Mouse (Mus musculus): Measurements from ENCODE around the gene Acot1. TPM values are rescaled to one million over a fixed set of nuclear protein-coding genes. Genes with fewer than 3 reads are reported as not detected.

Acot1 gene
- polyA plus RNA-seq, 1 experiment, result 2.7 TPM

DNA sequence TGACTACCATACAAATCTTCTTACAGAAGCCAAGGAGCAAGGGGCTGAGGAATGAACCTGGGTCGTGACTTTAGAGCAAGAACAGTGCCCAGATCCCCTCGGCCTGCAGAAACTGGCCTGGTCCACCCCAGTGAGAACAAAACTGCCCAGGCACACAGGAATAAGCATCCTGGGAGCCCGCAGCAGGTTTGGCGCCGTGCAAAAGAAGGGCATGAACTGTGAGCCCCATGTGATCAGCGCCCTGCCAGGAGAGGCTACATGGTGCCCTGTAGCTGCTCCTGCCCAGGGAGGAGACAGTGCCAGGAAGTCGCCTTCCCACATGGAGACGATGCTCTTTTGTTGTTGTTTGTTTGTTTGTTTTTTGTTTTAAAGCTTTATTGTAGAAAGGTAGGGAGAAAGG, 55.3 kb downstream of the Acot1 start:
- Histone ChIP-seq H3K27me3 (ENCODE audit: control insufficient read depth, insufficient read depth, low read length) (no peaks in the 10 kb centered on the region), H3K27ac (ENCODE audit: insufficient read depth, low read depth, low read length) (no peak overlapping the region), H3K36me3 (ENCODE audit: control insufficient read depth, insufficient read depth, low read length) (no peaks in the 10 kb centered on the region), H3K4me3 (ENCODE audit: low read depth, low read length) (no peak overlapping the region), H3K4me1 (ENCODE audit: control insufficient read depth, insufficient read depth, insufficient read length, low read length) (no peaks in the 10 kb centered on the region)
- 76% methylated on average over 8 of the region's 8 CpGs for WGBS
- no peak for TF ChIP-seq POLR2A (IDR thresholded peaks at IDR 0.05; ENCODE audit: low read depth, low read length)
- no peak for TF ChIP-seq CTCF (IDR thresholded peaks at IDR 0.05; ENCODE audit: extremely low read depth, insufficient read length, insufficient replicate concordance, low read depth, low read length)

- 87% methylated on average over 4 of the region's 4 CpGs for WGBS
- Histone ChIP-seq H3K4me3 (ENCODE audit: low read depth, low read length) (no peak overlapping the region), H3K4me1 (ENCODE audit: control insufficient read depth, insufficient read depth, insufficient read length, low read length) (no peaks in the 10 kb centered on the region), H3K36me3 (ENCODE audit: control insufficient read depth, insufficient read depth, low read length) (no peaks in the 10 kb centered on the region), H3K27ac (ENCODE audit: insufficient read depth, low read depth, low read length) (no peak overlapping the region), H3K27me3 (ENCODE audit: control insufficient read depth, insufficient read depth, low read length) (no peaks in the 10 kb centered on the region)
- no peak for TF ChIP-seq CTCF (IDR thresholded peaks at IDR 0.05; ENCODE audit: extremely low read depth, insufficient read length, insufficient replicate concordance, low read depth, low read length)
- no peak for TF ChIP-seq POLR2A (IDR thresholded peaks at IDR 0.05; ENCODE audit: low read depth, low read length)
Observed at GRCm38 (mm10) chr12:84067752-84068151, 58.5 kb downstream of the Acot1 start.

Other genes with a start within 250 kb of the Acot1 start
- 6.7 and 11.7 TPM in 2 replicates for gene Papln, start 245.9 kb upstream of the Acot1 start, polyA plus RNA-seq (2012; rRNA removed)
- 57.1 and 141 TPM in 2 replicates for gene Numb, start 87.6 kb upstream of the Acot1 start, polyA plus RNA-seq (2012; rRNA removed)
- gene Riox1, start 58.9 kb upstream of the Acot1 start, polyA plus RNA-seq (2012; rRNA removed), result 11.5 and 17.7 TPM in 2 replicates
- not detected in 2 replicates for gene Heatr4, start 24.6 kb upstream of the Acot1 start, polyA plus RNA-seq (2012; rRNA removed)
- 4.4 and 7.6 TPM in 2 replicates for gene Acot2, start 21.6 kb upstream of the Acot1 start, polyA plus RNA-seq (2012; rRNA removed)
- gene Acot4, start 28.9 kb downstream of the Acot1 start, polyA plus RNA-seq (2012; rRNA removed), result 7.7 and 34.2 TPM in 2 replicates
- not detected in 2 replicates for gene Gm49366, start 29.4 kb downstream of the Acot1 start, polyA plus RNA-seq (2012; rRNA removed)
- gene Acot3, start 42.7 kb downstream of the Acot1 start, polyA plus RNA-seq (2012; rRNA removed), result not detected in 2 replicates
- gene Acot5, start 59.8 kb downstream of the Acot1 start, polyA plus RNA-seq (2012; rRNA removed), result not detected in 2 replicates
- 0.77 and 0.86 TPM in 2 replicates for gene Acot6, start 91.2 kb downstream of the Acot1 start, polyA plus RNA-seq (2012; rRNA removed)
- gene Dnal1, start 104.9 kb downstream of the Acot1 start, polyA plus RNA-seq (2012; rRNA removed), result 0.38 and 0.68 TPM in 2 replicates
- 0.10 and 0.33 TPM in 2 replicates for gene Pnma1, start 139.0 kb downstream of the Acot1 start, polyA plus RNA-seq (2012; rRNA removed)
- gene Elmsan1, start 209.4 kb downstream of the Acot1 start, polyA plus RNA-seq (2012; rRNA removed), result 8.9 and 25.9 TPM in 2 replicates